Mouse (Mus musculus): Measurements from ENCODE around the gene Vwc2l.

GRCm38 (mm10) chr1:70861672-70862071, 136.2 kb downstream of the Vwc2l start:
- TF ChIP-seq GATA1 (IDR thresholded peaks at IDR 0.05; ENCODE audit: borderline replicate concordance, low read length) (no peak), FLI1 (IDR thresholded peaks at IDR 0.05; ENCODE audit: low read length) (no peak)

Measured in megakaryocyte, embryonic 14.5 days (primary cell).